Mouse (Mus musculus) limb, embryonic 13.5 days (tissue): ENCODE data around the gene Urad. TPM values are rescaled to one million over a fixed set of nuclear protein-coding genes. Genes with fewer than 3 reads are reported as not detected.

Source experiments
- ATAC-seq: fragments of 200-750 bp; cut with Nextera tagmentation; 2 replicates; pipeline ENCODE4 v1.8.0; 2017; ENCODE audit warnings: low read depth, moderate number of reproducible peaks, moderate TSS enrichment; ENCODE audit not compliant: low FRiP score
- H3K27ac ChIP-seq: fragments of 300-500 bp; sonication (generic); 2 replicates; pipeline ENCODE4 v1.5.1; 2015; ENCODE audit warnings: inconsistent platforms, mild to moderate bottlenecking, moderate library complexity
- H3K27me3 ChIP-seq: fragments of 300-500 bp; sonication (generic); 2 replicates; pipeline ENCODE4 v1.6.1; 2015; ENCODE audit warnings: mild to moderate bottlenecking, inconsistent platforms
- H3K36me3 ChIP-seq: fragments of 300-500 bp; sonication (generic); 2 replicates; pipeline ENCODE4 v1.6.1; 2015; ENCODE audit warnings: inconsistent platforms, mild to moderate bottlenecking, moderate library complexity
- H3K4me1 ChIP-seq: fragments of 300-500 bp; sonication (generic); 2 replicates; pipeline ENCODE4 v1.6.1; 2015; ENCODE audit warnings: inconsistent platforms
- H3K4me2 ChIP-seq: fragments of 300-500 bp; sonication (generic); replicated peaks from 2 replicates; pipeline ENCODE4 v1.6.1; 2015; ENCODE audit warnings: inconsistent platforms, mild to moderate bottlenecking, moderate library complexity
- H3K4me3 ChIP-seq: fragments of 300-500 bp; sonication (generic); 2 replicates; pipeline ENCODE4 v1.5.1; 2015; ENCODE audit warnings: moderate library complexity, mild to moderate bottlenecking, inconsistent platforms
- H3K9ac ChIP-seq: fragments of 300-500 bp; sonication (generic); 2 replicates; pipeline ENCODE4 v1.6.1; 2015; ENCODE audit warnings: mild to moderate bottlenecking, inconsistent platforms
- H3K9me3 ChIP-seq: fragments of 300-500 bp; sonication (generic); 2 replicates; pipeline ENCODE4 v1.6.1; 2016; ENCODE audit warnings: inconsistent platforms
- WGBS: fragments of 180-500 bp; shearing (Covaris S2); methylation state at CpG from one replicate; pipeline ENCODE4 v1.1.7; 2015; 5-methylcytosine and 5-hydroxymethylcytosine counted together
- microRNA-seq: library from miRNA; unstranded; fragments of <30 nt; microRNA quantifications from one replicate; pipeline ENCODE4, GENCODE M21; 2016
- polyA plus RNA-seq: library from polyadenylated mRNA; unstranded; fragments of >200 nt; fragmentation: Nextera tagmentation; extraction: Ambion mirVana; gene quantifications from 2 replicates; pipeline ENCODE4 v1.2.1, GENCODE M21; 2015

Gene Urad
- polyA plus RNA-seq, 1 experiment from 2014 or later = not detected

- no peak within 1 kb of the TSS for H3K27ac ChIP-seq
- WGBS = 1% methylated on average over 44 of the region's 44 CpGs
- H3K27me3 ChIP-seq = peaks cover 99% of the 10 kb centered on the region
- H3K4me1 ChIP-seq = peaks cover 11% of the 10 kb centered on the region; the same call in 1 of the 2 replicates
- H3K4me3 ChIP-seq = peak within 1 kb of the TSS; percentile 10; the same call in 1 of the 2 replicates
- no peak for ATAC-seq
- no peak within 1 kb of the TSS for H3K9ac ChIP-seq
- no peaks in the 10 kb centered on the region for H3K36me3 ChIP-seq
- no peak within 1 kb of the TSS; the same call in 1 of the 2 replicates for H3K4me2 ChIP-seq
- H3K9me3 ChIP-seq = no peaks in the 10 kb centered on the region
These were observed 52.1 kb downstream of the Urad start, which contains the start of gene Pdx1 for GRCm38 (mm10) chr5:147269926-147270672. Pdx1 (plus strand) TSS chr5:147269959.

- Histone ChIP-seq H3K27ac (no peak overlapping the region), H3K4me1 (peaks cover 8% of the 10 kb centered on the region; the same call in 1 of the 2 replicates), H3K27me3 (peaks cover 98% of the 10 kb centered on the region), H3K9me3 (no peaks in the 10 kb centered on the region), H3K9ac (no peak overlapping the region), H3K4me2 (no peak overlapping the region), H3K4me3 (no peak overlapping the region), H3K36me3 (no peaks in the 10 kb centered on the region)
- ATAC-seq = no peak
- WGBS = 5% methylated on average over 6 of the region's 6 CpGs
These were observed 52.9 kb downstream of the Urad start for GRCm38 (mm10) chr5:147269371-147269770.

GRCm38 (mm10) chr5:147268728-147269127 is 53.5 kb downstream of the Urad start:
- peaks cover 98% of the 10 kb centered on the region for H3K27me3 ChIP-seq
- no peak overlapping the region for H3K9ac ChIP-seq
- no peak overlapping the region for H3K4me2 ChIP-seq
- no peak overlapping the region for H3K4me3 ChIP-seq
- H3K4me1 ChIP-seq = peaks cover 5% of the 10 kb centered on the region; the same call in 1 of the 2 replicates
- ATAC-seq = no peak
- WGBS = 4% methylated on average over 8 of the region's 8 CpGs
- no peaks in the 10 kb centered on the region for H3K9me3 ChIP-seq
- H3K36me3 ChIP-seq = no peaks in the 10 kb centered on the region
- no peak overlapping the region for H3K27ac ChIP-seq

- Histone ChIP-seq H3K4me1 (peaks cover 5% of the 10 kb centered on the region; the same call in 1 of the 2 replicates), H3K36me3 (no peaks in the 10 kb centered on the region), H3K27ac (no peak overlapping the region), H3K27me3 (peaks cover 96% of the 10 kb centered on the region), H3K4me2 (no peak overlapping the region), H3K9ac (no peak overlapping the region), H3K4me3 (no peak overlapping the region), H3K9me3 (no peaks in the 10 kb centered on the region)
- no peak for ATAC-seq
- under 1% methylated on average over 6 of the region's 6 CpGs for WGBS
These were observed 54.8 kb downstream of the Urad start for GRCm38 (mm10) chr5:147267434-147267833.

Small RNAs within 50 kb of the gene (microRNA-seq; reads per million reads assigned to microRNA genes)
- gene Mir7k = not detected

Other genes starting within 250 kb of the Urad start
- 9.4 and 11.2 TPM in 2 replicates for gene Lnx2, start 245.9 kb downstream of the Urad start, polyA plus RNA-seq
- gene Polr1d, start 245.4 kb downstream of the Urad start, polyA plus RNA-seq = 121 and 125 TPM in 2 replicates
- not detected in 2 replicates for gene Gsx1, start 133.7 kb downstream of the Urad start, polyA plus RNA-seq
- gene Pdx1, start 52.5 kb downstream of the Urad start, polyA plus RNA-seq = not detected in 2 replicates
- gene Cdx2, start 15.2 kb downstream of the Urad start, polyA plus RNA-seq = 0.06 TPM in 1 of 2 replicates, not detected in the other
- gene Flt3, start 78.0 kb upstream of the Urad start, polyA plus RNA-seq = 0.17 TPM in 2 replicates
- 69.7 and 77.7 TPM in 2 replicates for gene Pan3, start 107.7 kb upstream of the Urad start, polyA plus RNA-seq